Mouse (Mus musculus): ENCODE data around the gene Gtf2ird1.
"Not testable (repeated sequence)": the region's sequence is repeated elsewhere in the genome, so short reads cannot be mapped to it uniquely, and the experiment has no call there.

Gtf2ird1 gene

DNA sequence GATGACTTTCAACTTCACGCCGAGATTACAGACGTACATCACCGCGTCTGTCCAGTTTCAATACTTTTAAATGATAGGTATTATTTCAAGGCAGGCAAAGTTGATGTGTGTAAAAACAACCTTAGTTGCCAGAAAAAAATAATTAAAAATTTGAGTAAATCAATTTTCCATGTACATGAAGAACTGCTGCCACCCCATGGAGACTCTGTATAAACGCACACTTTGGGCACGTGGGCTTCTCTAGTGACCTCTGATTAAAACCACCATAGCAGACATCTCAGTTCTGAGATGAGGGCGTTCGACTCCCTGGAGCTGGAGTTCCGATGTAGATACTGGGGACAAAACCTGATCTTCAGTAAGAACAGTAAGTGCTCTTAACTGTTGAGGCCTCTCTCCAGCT is 115.2 kb downstream of the Gtf2ird1 start:
- peak; percentile 37 for DNase-seq

DNA sequence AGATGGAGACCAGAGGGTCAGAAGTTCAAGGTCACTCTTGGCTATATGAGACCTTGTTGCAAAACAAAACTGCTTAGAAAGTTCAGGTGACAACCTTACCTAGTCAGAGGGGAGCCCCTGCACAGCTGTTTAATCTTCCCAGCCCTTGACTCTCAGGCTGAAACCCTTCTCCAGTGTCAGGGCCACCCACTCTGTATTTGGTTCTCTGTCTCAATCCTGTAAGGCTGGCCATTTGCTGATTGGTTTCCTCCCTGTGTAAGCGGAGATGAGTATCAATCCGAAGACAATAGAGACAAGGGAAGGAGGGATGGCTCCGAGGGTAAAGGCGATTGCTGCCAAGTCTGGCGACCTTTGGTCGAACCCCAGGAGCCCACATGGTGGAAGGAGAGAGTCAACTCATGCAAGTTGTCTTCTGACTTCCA is 116.4 kb downstream of the Gtf2ird1 start:
- DNase-seq: no peak

DNA sequence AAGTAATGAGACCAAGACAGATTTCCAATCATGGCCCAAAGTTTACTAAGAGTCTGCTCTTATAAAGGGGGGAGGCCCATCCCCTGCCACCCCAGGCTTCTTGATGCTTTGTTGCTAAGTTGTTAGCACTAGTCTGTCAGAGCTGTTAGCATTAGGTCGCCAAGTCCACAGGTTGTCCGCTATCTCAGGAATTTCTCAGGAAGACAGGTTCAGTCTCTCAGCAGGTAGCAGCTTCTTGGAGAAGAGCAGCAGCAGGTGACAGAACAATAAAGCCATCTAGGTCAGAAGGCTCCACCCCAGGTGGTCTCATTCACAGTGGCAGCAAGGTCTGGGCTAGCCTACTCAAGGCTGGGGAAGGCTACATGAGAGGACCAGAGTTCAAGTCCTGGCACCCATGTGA is 119.5 kb downstream of the Gtf2ird1 start:
- DNase-seq: not testable (repeated sequence)

DNA sequence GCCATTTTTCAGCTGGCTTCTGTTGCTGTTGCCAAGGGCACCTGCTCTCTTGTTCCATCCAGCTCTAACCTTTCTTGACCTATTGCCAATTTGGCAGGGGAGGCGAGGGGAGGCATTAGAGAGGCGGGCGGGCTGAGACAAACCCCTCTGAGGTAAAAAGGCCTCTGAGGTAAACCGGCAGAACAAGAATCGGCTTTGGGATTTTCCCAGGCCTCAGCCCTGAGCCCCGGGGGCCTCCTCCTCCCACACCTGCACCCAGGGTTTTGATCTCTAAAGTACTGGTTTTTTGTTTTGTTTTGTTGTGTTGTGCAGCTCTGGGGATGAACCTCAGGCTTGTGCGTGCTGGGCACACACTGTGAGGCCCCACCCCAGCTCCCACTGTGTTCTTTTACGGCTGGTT is 123.8 kb downstream of the Gtf2ird1 start:
- DNase-seq: peak; percentile 47

DNA sequence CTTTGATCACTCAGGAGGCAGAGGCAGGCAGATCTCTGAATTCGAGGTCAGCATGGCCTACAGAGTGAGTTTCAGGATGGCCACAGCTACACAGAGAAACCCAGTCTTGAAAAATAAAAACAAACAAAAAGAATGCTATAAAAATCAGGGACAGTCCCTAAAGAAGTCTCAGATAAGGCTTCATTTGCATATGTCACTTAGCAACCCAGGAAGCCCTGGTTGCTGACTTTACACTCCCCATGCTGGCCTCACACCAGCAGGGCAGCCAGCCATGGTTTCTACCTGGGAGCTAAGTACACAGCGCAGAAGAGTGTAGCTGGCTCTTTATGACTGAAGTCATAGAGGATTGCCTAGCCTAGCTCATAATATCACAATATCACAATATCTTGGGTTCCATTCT is 126.4 kb downstream of the Gtf2ird1 start:
- DNase-seq: no peak

DNA sequence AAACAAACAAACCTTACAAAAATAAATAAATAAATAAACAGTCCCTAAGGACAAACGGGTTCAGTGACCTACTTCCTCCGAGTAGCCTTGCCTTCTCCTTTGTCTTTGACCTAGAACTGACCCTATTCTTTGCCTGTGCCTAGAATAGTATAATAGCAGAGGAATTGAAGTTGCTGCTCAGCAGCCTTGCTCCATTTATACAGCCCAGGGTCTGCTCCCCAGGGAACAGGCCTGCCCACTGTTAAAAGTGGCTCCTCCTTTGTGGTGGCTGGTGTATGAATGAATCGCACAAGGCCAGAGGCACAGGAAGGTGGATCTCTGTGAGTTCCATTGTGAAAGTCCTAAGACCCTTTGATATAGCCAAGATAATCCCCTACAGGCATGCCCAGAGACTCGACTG is 127.2 kb downstream of the Gtf2ird1 start:
- no peak for DNase-seq

DNA sequence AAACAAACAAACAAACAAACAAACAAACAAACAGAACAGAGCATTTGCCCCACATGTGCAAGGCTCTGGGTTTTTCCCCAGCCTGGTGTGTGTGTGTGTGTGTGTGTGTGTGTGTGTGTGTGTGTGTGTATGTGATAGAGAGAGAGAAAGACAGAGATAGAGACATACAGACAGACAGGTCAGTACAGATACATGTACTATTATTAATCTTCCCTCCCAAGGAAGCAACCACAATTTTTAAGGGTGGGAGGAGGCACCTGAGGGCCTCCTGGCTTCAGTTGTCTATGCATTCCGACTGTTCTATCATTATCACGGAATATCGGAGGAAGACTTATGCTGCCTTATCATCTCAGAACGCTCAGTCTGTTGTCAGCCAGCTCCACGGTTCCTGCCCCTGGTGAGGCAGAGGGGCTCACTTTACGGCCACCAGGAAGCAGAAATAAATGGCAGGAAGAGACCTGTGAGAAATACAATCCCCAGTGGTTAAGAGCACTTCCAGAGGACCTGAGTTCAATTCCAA is 128.0 kb downstream of the Gtf2ird1 start:
- DNase-seq: no peak

DNA sequence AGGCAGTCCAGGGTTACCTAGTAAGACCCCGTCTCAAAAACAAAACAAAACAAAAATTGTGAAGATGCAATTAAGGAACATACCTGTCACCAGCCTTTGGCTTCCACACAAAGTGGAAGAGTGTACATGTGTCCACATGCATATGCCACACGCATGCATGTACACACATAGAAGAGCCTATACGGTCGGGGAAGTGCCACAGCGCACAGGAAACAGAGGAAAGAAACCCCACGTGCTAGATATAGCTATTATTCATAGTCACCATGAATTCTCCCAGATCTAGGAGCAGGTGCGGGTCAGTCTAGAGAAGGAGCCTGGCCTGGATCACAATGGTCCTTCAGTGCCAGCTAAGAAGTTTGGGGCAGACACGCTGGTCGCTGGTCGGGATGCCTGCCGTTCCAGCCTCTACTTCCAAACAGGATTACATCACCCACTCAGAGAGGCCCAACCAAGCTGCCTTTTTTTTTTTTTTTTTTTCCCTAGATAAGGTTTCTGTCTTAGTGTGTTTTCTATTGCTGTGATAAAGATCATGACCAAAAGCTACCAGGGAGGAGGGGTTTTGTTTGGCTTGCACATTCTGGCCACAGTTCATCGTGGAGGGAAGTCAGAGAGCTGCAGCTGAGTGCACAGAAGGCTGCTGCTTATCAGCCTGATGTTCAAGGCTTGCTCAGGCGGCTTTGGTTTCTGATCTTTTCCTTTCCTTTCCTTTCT is 130.5 kb downstream of the Gtf2ird1 start:
- DNase-seq: no peak

DNA sequence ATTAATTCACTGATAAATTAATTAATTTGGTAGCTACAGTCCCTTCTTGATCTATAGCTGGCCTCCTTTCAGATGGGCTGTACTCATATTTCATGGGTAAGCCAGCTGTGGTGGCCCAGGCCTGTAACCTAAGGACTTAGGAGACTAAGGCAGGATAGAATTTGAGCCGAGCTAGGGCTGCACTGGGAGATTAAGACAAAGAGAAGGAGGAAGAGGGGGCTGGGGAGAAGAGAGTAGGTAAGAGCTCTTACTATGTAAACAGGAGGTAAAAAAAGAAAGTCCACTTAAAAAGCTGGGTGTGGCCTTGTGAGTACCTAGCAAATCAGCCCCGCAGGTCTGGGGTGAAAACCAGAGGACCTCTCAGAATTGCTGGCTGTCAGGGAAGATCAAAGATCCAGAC is 132.6 kb downstream of the Gtf2ird1 start:
- DNase-seq: no peak

DNA sequence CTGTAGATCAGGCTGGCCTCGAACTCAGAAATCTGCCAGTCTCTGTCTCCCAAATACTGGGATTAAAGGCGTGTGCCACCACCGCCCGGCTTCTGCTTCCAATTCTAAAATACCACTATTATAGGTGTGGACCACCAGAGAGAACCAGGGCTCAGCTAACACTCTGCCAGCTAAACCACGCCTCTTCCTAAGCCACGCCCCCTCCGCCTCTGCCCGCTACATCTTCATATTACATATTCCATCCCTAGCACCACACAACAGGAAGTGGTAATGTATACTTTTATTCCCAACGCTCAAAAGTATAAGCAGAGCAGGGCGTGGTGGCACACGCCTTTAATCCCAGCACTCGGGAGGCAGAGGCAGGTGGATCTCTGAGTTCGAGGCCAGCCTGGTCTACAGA is 133.2 kb downstream of the Gtf2ird1 start:
- DNase-seq: no peak

DNA sequence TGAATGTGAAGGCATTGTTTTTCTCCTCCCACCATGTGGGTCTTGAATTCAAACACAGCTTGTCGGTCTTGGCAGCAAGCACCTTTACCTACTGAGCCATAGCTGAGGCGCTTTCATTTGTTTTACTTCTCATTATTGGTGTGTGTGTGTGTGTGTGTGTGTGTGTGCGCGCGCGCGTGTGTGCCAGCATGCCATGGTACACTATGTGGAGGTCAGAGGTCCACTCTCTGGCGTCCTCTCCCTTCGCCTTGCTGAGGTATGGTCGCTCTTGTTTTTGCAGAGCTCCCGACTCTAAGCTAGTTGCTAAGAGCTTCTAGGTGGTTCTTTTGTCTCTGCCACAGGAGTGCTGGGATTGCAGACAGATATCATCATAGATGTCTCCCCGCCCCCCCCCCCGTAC is 134.2 kb downstream of the Gtf2ird1 start:
- DNase-seq: no peak

DNA sequence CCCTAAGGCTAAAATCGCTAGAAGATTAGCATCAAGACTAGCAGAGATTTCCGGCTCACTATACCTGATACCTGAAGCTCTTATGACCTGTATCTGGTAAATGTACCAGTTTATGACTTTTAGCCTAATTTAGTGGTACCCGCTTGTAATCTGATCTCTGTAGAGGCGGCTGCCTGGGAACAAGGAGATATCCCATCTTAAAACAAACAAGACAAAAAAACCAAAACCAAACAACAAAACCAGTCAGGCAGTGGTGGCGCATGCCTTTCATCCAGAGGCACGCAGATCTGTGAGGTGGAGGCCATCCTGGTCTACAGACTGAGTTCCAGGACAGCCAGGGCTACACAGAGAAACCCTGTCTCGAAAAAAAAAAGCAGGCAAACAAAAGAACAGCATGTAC is 134.8 kb downstream of the Gtf2ird1 start:
- DNase-seq: no peak

DNA sequence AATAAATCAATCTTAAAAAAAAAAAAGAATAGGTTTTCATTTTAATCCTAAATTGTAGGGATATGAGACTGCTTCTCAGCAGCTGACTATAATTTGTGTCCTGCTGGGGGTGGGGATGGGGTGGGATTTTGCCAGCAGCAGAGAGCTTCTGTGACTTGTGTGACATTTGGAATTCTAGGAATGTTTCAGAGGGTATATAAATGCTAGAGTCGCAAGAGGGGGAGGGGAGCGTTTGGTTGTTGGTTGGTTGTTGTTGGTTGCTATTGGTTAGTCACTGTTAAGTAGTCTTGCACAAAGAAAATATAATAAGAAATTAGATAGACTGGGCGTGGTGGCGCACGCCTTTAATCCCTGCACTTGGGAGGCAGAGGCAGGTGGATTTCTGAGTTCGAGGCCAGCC is 137.6 kb downstream of the Gtf2ird1 start:
- DNase-seq: no peak

DNA sequence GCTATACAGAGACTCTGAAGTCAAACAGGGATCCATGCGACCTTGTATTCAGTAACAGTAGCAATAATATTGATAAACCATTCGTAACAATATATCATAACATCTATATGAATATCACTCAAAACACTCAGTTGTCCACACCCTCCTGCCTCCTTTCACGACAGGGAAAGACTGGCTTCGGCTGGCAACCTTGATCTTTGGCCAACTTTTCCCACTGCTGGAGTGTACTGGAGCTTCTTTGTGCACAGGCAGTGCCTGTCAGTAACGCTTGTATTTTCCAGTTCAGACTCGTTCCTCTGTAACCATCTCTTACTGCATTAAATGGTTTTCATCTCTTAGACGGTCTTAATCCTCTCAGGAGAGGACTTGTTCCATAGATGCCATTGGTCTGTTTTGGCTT is 139.8 kb downstream of the Gtf2ird1 start:
- peak; percentile 61 for DNase-seq

DNA sequence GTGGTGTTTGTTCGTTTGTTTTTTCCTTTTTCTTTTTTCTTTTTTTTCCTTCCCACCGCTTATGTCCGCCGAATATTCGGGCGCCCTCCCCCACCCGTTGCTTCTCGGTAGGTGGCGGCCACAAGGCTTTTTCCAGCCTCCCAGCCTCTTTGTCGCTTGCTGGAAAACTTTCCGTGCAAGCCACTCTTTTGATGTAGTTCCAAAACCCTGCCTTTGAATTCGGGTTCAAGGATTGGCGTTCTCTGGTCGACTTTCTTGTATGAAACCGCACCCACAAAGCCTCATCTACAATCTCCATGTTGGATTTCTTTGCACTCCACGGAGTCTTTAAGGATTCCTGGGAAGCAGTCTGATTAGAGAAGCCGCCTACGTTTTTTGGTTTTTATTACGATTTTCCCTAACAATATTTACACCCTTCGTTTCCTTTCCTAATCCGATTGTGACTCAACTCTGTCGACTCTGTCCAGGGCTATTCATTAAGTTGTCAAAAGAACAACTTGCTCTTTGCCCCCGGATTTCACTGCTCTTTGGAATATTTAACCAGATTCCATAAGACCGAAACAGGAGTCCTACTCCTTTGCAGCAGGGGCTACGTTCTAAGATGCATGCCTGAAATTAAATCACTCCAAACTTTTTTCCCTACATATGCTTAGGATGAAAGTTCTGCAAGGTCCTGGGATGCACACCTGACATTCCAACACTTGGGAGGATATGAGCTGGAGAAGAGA is 140.7 kb downstream of the Gtf2ird1 start:
- DNase-seq: peak; percentile 82

DNA sequence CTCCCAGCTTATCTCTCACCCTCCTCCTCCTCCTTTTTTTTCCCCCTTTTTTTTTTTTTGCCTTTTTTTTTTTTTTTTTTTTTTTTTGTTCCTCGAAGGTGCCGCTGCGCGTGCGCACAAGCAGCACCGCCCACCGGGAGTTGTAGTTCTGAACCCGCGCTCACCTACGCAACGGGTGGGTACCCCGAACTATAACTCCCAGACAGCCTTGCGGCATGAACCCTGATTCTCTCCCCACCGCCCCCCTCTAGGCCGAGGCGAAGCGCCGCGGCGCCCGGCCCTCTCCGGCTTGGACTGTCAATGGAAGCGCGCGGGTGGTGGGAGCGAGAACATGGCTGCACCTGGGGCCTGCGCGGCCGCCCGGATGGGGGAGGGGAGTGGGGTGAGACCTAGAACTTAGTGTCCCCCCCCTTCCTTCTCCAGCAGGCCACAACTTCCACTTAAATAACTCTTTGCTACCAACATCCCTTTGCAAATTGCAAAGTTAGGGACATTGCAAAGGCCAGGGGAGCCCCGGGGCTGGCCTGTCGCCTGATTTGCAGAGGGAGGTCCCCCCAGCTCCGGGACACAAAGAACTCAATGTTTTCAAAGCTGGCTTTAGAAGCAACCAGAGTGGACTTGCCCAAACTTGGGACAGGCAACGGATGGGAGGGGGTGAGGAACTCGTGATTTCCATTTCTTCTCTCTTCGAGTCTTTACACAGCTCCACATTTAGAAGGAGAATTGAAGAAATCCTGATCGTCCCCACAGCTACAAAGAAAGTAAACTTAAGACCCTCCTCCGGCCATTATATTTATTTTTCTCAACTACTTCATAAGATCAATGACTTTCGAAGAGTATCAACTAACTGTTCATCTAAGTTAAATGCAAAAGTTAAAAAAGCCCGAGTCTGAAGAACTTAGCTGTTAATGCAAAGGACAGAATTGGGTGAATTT is 141.6 kb downstream of the Gtf2ird1 start, which contains the start of gene Gtf2i:
Gene Gtf2i, minus strand, starts transcription at position 73 of the 935 bp plus-strand sequence.
- DNase-seq: peak; percentile 97

DNA sequence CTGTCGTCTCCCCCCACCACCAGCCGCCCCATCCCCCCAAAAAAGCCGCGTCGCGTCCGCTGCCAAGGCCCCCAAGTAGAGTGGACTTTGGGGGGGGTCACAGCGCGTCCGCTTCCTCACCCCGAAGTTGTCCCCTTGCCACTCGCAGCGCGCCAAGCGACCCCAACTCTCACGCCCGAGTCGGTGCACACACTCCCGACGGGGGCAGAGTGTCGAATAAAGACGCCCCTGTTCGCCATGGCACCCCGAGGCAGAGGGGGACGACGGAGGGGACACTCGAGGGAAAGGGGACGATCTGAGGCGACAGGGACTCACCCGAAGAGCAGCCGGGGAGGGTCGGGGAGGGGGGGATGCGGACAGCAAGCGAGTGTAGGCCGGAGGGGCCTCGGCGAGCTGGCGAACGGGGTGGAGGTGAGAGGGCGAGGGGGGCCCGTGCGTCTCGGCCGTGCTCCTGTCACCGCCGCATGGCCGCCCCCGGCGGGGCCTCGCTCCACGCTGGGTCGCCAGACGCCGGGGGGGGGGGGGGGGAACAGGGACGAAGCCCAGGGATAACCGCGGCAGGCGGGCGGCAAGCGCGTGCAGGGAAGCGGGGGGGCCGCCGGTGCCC is 142.3 kb downstream of the Gtf2ird1 start:
- DNase-seq: no peak

DNA sequence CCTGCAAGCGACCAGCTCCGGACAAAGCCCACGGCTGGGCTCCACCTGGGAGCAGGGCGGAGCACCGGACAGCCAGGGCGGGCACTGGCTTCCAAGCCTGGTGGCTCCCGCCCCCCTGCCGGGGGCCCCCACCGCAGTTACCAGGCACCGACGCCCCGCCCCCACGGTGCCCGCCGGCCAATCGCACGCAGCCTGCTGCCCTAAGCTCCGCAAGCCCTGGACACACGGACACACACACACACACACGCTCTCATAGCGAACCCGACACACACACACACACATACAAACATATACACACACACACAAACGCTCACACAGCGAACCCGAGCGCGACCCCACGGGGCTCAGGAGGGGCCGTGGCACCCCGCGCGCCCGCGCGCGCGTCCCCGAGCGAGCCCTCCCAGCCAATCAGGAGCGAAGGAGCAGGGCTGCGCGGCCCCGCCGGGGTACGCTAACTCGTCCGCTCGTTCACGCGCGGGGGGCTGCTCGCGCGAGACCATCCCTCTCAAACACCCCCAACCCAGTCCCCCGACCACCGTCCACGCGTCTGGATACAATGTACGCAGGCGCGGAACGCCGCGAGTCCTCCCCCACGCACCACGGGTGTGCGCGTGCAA is 143.0 kb downstream of the Gtf2ird1 start:
- DNase-seq: peak; percentile 99

DNA sequence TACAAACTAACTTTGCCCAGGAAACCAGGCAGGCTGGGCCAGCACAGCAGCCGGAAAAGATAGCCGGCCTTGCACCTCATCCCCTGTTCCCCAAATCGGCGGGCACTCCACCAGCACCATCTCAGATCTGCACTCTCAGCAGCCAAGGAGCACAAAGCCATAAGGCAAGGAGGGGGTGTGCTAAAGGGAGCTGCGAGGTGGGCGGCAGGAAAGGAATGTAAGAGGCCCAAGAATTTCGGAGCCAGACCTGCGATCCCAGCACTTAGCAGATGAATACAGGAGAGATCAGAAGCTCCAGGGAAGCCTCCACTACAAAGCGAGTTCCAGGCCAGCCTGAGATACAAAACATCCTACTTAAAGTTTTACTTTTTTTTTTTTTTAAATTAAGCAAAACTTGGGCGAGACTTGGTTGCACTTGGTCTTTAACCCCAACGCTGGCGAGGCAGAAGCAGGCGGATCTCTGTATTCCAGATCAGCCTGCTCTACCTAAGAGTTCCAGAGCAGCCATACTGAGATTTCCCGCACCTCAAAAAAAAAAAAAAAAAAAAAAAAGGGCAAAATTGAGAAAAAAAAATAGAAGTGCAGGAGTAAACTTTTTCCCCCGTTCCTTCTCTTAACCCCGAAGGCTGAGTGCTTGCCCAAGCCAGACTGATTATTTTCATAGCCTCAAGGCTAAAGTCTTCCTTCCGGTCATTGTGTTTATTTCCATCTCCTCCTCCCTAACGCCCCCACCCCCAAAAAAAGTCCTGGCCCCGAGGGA is 143.6 kb downstream of the Gtf2ird1 start:
- peak; percentile 37 for DNase-seq

DNA sequence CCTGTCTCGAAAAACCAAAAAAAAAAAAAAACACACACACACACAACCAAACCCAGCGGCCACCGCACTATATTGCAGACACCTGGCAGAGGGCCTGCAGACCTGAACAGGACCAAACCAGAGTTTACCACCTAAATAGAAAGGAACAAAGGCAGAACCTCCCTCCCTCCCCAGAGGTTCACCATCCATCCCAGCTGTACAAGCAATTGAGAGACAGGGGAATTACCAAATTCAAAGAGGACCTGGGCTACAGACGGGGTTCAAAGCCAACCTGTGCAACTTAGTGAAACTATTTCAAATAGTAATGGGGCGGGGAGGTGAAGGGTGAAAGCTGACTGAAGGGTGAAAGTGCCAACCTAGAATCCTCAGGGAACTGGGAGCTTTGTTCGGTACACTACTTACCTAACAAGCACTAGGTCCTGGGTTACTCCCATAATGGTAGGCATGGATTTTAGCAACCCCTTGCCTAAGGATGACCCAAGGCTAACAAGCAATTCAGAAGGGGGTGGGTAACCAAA is 144.6 kb downstream of the Gtf2ird1 start:
- peak; percentile 46 for DNase-seq

DNA sequence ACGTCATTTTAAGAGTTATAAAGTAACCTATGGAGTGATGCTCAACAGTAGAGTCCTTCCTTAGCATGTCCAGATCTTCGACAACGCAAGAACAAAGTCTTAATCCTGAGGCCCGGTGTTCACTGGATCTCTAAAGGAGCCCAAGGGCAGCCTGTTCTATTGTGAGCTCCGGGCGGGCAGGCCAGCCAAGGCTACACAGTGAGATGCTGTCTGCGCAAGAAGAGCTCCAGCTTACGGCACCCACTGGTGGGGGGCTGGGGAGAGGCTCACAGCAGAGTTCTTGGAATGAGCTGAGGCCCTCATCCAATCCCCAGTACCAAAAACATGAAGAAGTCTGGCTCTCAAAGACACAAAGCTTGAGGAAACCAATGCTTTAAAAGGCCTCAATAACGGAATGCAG is 146.3 kb downstream of the Gtf2ird1 start:
- no peak for DNase-seq

All from kidney, postnatal 14 days (tissue).